Mouse (Mus musculus) hindbrain, embryonic 14.5 days (tissue): ENCODE results near the gene Fancd2os. TPM values are rescaled to one million over a fixed set of nuclear protein-coding genes. Genes with fewer than 3 reads are reported as not detected.

ENCODE experiments used
- ATAC-seq: fragments of 200-750 bp; cut with Nextera tagmentation; 2 replicates; pipeline ENCODE4 v1.8.0; 2017; ENCODE audit warnings: moderate number of reproducible peaks, mild to moderate bottlenecking, moderate TSS enrichment, moderate library complexity; ENCODE audit not compliant: low FRiP score
- DNase-seq: peaks from one replicate; pipeline ENCODE4 v3.0.0-alpha.2; 2015; ENCODE audit warnings: low spot score
- H3K27ac ChIP-seq: fragments of 300-500 bp; sonication (generic); 2 replicates; pipeline ENCODE4 v1.5.1; 2014; ENCODE audit warnings: mild to moderate bottlenecking, moderate library complexity
- H3K27me3 ChIP-seq: fragments of 300-500 bp; sonication (generic); 2 replicates; pipeline ENCODE4 v1.6.1; 2014; ENCODE audit warnings: mild to moderate bottlenecking, low read length, mixed read lengths; ENCODE audit not compliant: control insufficient read depth, insufficient read depth
- H3K36me3 ChIP-seq: fragments of 300-500 bp; sonication (generic); replicated peaks from 2 replicates; pipeline ENCODE4 v1.6.1; 2014; ENCODE audit not compliant: control insufficient read depth, insufficient read depth
- H3K4me1 ChIP-seq: fragments of 300-500 bp; sonication (generic); replicated peaks from 2 replicates; pipeline ENCODE4 v1.6.1; 2014; ENCODE audit warnings: antibody characterized with exemption, low read length, mixed read lengths; ENCODE audit not compliant: control insufficient read depth, insufficient read depth
- H3K4me2 ChIP-seq: fragments of 300-500 bp; sonication (generic); replicated peaks from 2 replicates; pipeline ENCODE4 v1.6.1; 2014; ENCODE audit warnings: mild to moderate bottlenecking, moderate library complexity
- H3K4me3 ChIP-seq: fragments of 300-500 bp; sonication (generic); replicated peaks from 2 replicates; pipeline ENCODE4 v1.5.1; 2014; ENCODE audit warnings: mild to moderate bottlenecking, low read length
- H3K9ac ChIP-seq: fragments of 300-500 bp; sonication (generic); 2 replicates; pipeline ENCODE4 v1.6.1; 2014
- H3K9me3 ChIP-seq: fragments of 300-500 bp; sonication (generic); 2 replicates; pipeline ENCODE4 v1.6.1; 2016; ENCODE audit warnings: low read length; ENCODE audit not compliant: control insufficient read depth
- WGBS: fragments of 180-500 bp; shearing (Covaris S2); extraction: QIAGEN DNeasy Blood & Tissue Kit; methylation state at CpG from one replicate; pipeline ENCODE4 v1.1.7; 2014; 5-methylcytosine and 5-hydroxymethylcytosine counted together
- polyA plus RNA-seq: library from polyadenylated mRNA; unstranded; fragments of >200 nt; fragmentation: Nextera tagmentation; extraction: Ambion mirVana; gene quantifications from 2 replicates; pipeline ENCODE4 v1.2.1, GENCODE M21; 2014

Fancd2os gene
- polyA plus RNA-seq, 1 experiment from 2014 or later = not detected

DNA sequence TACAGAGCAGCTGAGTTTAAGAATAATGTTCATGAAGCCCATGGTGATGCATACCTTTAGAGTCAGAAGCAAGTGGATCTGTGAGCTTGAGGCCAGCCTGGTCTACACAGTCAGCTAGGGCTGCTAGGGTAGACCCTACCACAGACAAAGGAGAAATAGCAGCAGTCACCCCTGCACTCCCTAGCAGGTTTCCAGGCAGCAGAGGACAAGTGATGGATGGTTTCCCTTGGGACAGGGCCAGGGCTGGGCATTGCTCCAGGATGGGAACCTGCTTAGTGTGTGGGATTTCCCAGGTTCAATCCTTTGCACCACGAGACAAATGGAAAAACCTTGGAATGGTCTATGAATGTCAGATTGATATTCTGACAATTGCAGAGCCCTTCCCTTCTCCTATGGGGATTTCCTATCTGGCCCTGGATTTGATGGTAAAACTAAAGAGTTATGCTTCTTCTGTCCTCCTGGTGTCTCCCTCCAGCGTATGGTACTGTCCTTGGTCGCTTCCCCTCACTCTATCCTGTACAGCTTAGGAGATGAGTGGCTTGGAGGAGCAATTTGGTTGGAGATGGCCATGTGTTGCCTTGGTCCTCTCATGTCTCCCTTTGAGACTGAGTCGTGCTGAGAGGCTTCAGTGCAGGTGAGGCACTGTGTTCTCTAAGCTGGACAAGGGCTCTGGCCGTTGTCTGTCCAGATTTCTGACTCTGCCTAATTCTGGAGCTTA, 13.9 kb downstream of the Fancd2os start:
- H3K27me3 ChIP-seq = no peaks in the 10 kb centered on the region
- no peaks in the 10 kb centered on the region for H3K9me3 ChIP-seq
- no peaks in the 10 kb centered on the region for H3K4me1 ChIP-seq
- no peak overlapping the region for H3K9ac ChIP-seq
- no peak overlapping the region for H3K27ac ChIP-seq
- no peaks in the 10 kb centered on the region for H3K36me3 ChIP-seq
- peak; percentile 51 for DNase-seq
- H3K4me3 ChIP-seq = no peak overlapping the region
- ATAC-seq = no peak; the same call in 1 of the 2 replicates
- 77% methylated on average over 5 of the region's 5 CpGs for WGBS
- H3K4me2 ChIP-seq = no peak overlapping the region

DNA sequence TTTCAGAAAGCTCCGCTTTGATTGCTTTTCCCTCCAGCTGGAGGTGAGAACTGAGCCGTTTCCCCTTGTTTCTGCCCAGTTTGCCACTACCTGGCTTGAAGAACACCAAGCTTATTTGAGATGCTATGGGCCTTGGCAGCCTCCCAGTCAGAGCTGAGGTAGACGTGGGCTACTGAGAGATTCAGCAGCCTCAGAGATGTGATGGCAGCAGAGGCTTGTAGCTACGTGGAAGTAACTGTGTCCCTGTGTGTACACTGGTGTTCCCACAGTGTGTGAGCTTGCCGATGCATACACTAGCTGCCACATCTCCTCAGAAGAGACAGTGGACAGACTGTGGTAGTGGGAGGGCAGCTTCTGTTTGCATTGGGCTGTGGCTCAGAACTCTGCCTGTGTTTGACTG, 15.4 kb downstream of the Fancd2os start:
- 90% methylated on average over 5 of the region's 5 CpGs for WGBS

DNA sequence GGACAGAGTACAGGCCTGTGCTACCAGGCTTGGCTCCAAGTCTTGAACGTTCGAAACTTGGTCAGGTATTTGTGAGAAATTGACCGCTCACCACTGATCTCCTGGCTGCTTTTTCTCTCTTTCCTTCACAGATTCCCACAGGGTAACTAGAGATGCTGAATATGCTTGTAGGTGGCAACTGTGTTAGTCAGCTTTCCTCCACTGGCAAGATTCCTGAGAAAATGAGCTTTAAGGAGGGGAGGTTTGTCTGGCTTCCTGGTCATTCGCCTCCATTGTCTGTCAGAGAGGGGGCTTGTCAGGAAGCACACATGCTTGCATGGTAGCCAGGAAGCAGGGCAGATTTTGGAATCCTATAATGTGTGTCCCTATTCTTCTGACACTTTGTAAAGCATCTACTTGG, 17.5 kb downstream of the Fancd2os start:
- H3K4me1 ChIP-seq = no peaks in the 10 kb centered on the region
- no peaks in the 10 kb centered on the region for H3K36me3 ChIP-seq
- no peak overlapping the region for H3K4me2 ChIP-seq
- H3K27ac ChIP-seq = no peak overlapping the region
- ATAC-seq (no peak), DNase-seq (no peak)
- 93% methylated on average over 4 of the region's 4 CpGs for WGBS
- H3K9ac ChIP-seq = no peak overlapping the region
- H3K27me3 ChIP-seq = no peaks in the 10 kb centered on the region
- no peak overlapping the region for H3K4me3 ChIP-seq
- no peaks in the 10 kb centered on the region for H3K9me3 ChIP-seq

More for the DNA sequence above, 15.4 kb downstream of the Fancd2os start:
- H3K36me3 ChIP-seq = no peaks in the 10 kb centered on the region
- no peaks in the 10 kb centered on the region for H3K9me3 ChIP-seq
- H3K27me3 ChIP-seq = no peaks in the 10 kb centered on the region
- ATAC-seq (no peak), DNase-seq (no peak)
- H3K27ac ChIP-seq = no peak overlapping the region
- no peak overlapping the region for H3K4me3 ChIP-seq
- no peaks in the 10 kb centered on the region for H3K4me1 ChIP-seq
- H3K4me2 ChIP-seq = no peak overlapping the region
- no peak overlapping the region for H3K9ac ChIP-seq

DNA sequence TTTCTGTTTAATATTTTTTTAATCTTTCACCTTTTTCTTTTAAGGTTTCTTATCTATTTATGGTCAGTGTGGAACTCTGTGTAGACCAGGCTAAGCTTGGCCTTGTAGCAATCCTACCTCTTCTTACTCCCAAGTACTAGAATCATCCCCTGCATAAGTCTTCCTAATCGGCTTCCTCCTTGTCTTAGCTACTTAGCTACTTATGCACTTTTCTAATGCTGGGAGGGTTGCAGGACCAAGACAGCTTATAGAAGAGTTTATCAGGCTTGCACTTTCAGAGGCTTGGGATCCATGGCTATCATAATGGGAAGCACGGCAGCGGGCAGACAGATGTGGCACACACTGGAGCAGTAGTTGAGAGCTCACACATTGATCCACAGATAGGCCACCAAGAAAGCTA, 21.2 kb downstream of the Fancd2os start:
- Histone ChIP-seq H3K9me3 (no peaks in the 10 kb centered on the region), H3K27me3 (no peaks in the 10 kb centered on the region), H3K27ac (no peak overlapping the region), H3K4me1 (no peaks in the 10 kb centered on the region), H3K9ac (no peak overlapping the region), H3K36me3 (no peaks in the 10 kb centered on the region), H3K4me3 (no peak overlapping the region), H3K4me2 (no peak overlapping the region)
- no peak for DNase-seq
- ATAC-seq = no peak
- WGBS = 92% methylated on average over 3 of the region's 3 CpGs

DNA sequence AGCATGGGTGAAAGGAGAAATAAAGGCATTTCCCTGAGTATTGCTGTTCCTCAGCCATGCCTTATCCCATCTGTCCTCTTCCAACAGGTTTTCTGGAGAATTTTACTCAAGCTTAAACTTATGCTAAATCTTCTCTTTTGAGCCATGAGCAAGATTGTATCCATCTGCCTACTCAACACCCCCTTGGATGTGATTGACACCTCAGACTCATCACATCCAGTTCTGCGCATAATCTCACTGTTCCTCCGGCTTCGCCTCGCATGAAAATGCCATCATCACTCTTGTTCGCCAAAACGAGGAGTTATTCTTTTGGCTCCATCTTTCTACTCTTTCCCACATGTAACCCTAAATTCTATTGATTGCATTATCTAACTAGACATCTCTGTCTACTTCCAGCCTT, 24.5 kb downstream of the Fancd2os start:
- Histone ChIP-seq H3K4me3 (no peak overlapping the region), H3K27me3 (no peaks in the 10 kb centered on the region), H3K9me3 (no peaks in the 10 kb centered on the region), H3K27ac (no peak overlapping the region), H3K36me3 (no peaks in the 10 kb centered on the region), H3K4me2 (no peak overlapping the region), H3K9ac (no peak overlapping the region), H3K4me1 (no peaks in the 10 kb centered on the region)
- WGBS = 97% methylated on average over 6 of the region's 6 CpGs
- DNase-seq (no peak), ATAC-seq (no peak)

DNA sequence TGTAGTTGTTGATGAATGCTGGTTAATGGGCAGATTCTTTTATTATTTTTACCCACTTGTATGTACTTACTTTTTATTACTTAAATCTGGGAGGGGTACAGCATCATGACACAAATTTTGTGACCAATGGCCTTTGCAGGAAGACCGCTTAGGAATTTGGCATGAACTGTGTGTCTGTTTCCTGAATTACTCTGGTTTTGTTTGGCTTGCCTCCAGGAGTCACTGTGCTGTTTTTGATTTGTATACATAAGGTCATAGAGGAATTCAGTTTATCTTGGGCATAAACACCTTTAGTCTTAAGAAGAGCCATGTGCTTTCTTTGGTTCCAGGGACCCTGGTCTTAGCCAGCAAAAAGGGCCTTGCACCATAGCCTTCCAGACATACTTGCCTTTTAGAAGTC, 36.0 kb downstream of the Fancd2os start:
- no peak for DNase-seq
- H3K4me1 ChIP-seq = no peaks in the 10 kb centered on the region
- no peaks in the 10 kb centered on the region for H3K9me3 ChIP-seq
- ATAC-seq = no peak
- H3K4me3 ChIP-seq = no peak overlapping the region
- H3K27me3 ChIP-seq = no peaks in the 10 kb centered on the region
- no peak overlapping the region for H3K27ac ChIP-seq
- H3K4me2 ChIP-seq = no peak overlapping the region
- H3K9ac ChIP-seq = no peak overlapping the region
- H3K36me3 ChIP-seq = no peaks in the 10 kb centered on the region
- 86% methylated on average over 1 of the region's 1 CpGs for WGBS

DNA sequence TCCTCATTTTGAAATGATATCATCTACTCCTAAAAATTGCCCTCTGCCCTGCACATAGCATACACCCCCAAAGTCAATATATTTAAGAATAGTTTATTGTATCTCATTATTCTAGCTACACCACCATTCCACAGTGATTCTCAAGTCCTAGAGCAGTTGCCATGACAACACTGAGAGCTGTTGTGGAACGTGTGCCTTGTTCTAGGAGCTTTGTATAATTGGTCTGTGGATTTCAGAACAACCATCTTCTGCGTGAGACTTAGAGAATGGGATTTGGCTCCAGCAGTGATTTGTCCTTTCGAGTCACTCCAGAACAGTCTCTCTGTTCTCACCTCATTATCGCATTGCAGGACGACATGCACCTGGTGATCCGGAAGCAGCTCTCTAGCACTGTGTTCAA, 40.8 kb downstream of the Fancd2os start:
- no peak overlapping the region for H3K27ac ChIP-seq
- no peak overlapping the region for H3K4me2 ChIP-seq
- DNase-seq = no peak
- H3K9me3 ChIP-seq = no peaks in the 10 kb centered on the region
- no peaks in the 10 kb centered on the region for H3K4me1 ChIP-seq
- no peaks in the 10 kb centered on the region for H3K36me3 ChIP-seq
- ATAC-seq = no peak
- 63% methylated on average over 6 of the region's 6 CpGs for WGBS
- no peaks in the 10 kb centered on the region for H3K27me3 ChIP-seq
- no peak overlapping the region for H3K9ac ChIP-seq
- no peak overlapping the region for H3K4me3 ChIP-seq

Other genes starting within 250 kb of the Fancd2os start
- gene Tada3, start 222.8 kb downstream of the Fancd2os start, polyA plus RNA-seq = 62.6 and 67.0 TPM in 2 replicates
- gene Arpc4, start 222.6 kb downstream of the Fancd2os start, polyA plus RNA-seq = 231 and 235 TPM in 2 replicates
- 7.0 and 8.1 TPM in 2 replicates for gene Ttll3, start 211.5 kb downstream of the Fancd2os start, polyA plus RNA-seq
- gene Rpusd3, start 181.4 kb downstream of the Fancd2os start, polyA plus RNA-seq = 15.0 and 19.0 TPM in 2 replicates
- gene Cidec, start 165.0 kb downstream of the Fancd2os start, polyA plus RNA-seq = not detected in 2 replicates
- gene Jagn1, start 158.1 kb downstream of the Fancd2os start, polyA plus RNA-seq = 87.9 and 88.5 TPM in 2 replicates
- gene Il17re, start 142.2 kb downstream of the Fancd2os start, polyA plus RNA-seq = 0.27 and 0.31 TPM in 2 replicates
- 2.4 and 3.0 TPM in 2 replicates for gene Il17rc, start 129.3 kb downstream of the Fancd2os start, polyA plus RNA-seq
- gene Creld1, start 117.4 kb downstream of the Fancd2os start, polyA plus RNA-seq = 61.5 and 69.9 TPM in 2 replicates
- 10.5 and 10.7 TPM in 2 replicates for gene Prrt3, start 98.8 kb downstream of the Fancd2os start, polyA plus RNA-seq
- gene Emc3, start 69.1 kb downstream of the Fancd2os start, polyA plus RNA-seq = 107 and 119 TPM in 2 replicates
- 2.1 and 2.5 TPM in 2 replicates for gene Fancd2, start 69.0 kb downstream of the Fancd2os start, polyA plus RNA-seq
- gene Brk1, start 4.1 kb upstream of the Fancd2os start, polyA plus RNA-seq = 261 and 267 TPM in 2 replicates
- 86.5 and 96.9 TPM in 2 replicates for gene Vhl, start 23.2 kb upstream of the Fancd2os start, polyA plus RNA-seq
- 0.95 and 1.4 TPM in 2 replicates for gene Irak2, start 37.8 kb upstream of the Fancd2os start, polyA plus RNA-seq
- gene Tatdn2, start 96.3 kb upstream of the Fancd2os start, polyA plus RNA-seq = 2.2 and 2.4 TPM in 2 replicates
- 1.1 and 1.2 TPM in 2 replicates for gene Ghrl, start 119.2 kb upstream of the Fancd2os start, polyA plus RNA-seq
- 196 TPM in 2 replicates for gene Sec13, start 140.0 kb upstream of the Fancd2os start, polyA plus RNA-seq